Mouse (Mus musculus): Measurements from ENCODE around the gene P2rx5. TPM values are rescaled to one million over a fixed set of nuclear protein-coding genes. Genes with fewer than 3 reads are reported as not detected.

P2rx5 gene
- polyA plus RNA-seq, 1 experiment from 2014 or later = 1.3 TPM

GRCm38 (mm10) chr11:73177895-73178294 lies 17.7 kb downstream of the P2rx5 start:
- TF ChIP-seq CTCF (IDR thresholded peaks at IDR 0.05; ENCODE audit: low read depth) = peak; percentile 34; the same call in 1 of the 2 replicates
- 0% methylated on average over 2 of the region's 2 CpGs for WGBS

GRCm38 (mm10) chr11:73185872-73186615 lies 25.8 kb downstream of the P2rx5 start:
- H3K9ac ChIP-seq (ENCODE audit: low read depth, low read length) = no peak overlapping the region
- no peaks in the 10 kb centered on the region for H3K9me3 ChIP-seq (replicated peaks; ENCODE audit: low read length)
- H3K4me2 ChIP-seq (ENCODE audit: low read length) = no peak overlapping the region
- ATAC-seq (replicated peaks; ENCODE audit: low FRiP score, low read depth) (no peak), DNase-seq (ENCODE audit: low spot score) (no peak)
- no peak overlapping the region for H3K4me3 ChIP-seq (replicated peaks; ENCODE audit: low read depth, low read length)
- no peaks in the 10 kb centered on the region for H3K4me1 ChIP-seq (replicated peaks; ENCODE audit: insufficient read depth, low read length)
- no peak overlapping the region for H3K27ac ChIP-seq
- 91% methylated on average over 10 of the region's 10 CpGs for WGBS
- TF ChIP-seq CTCF (IDR thresholded peaks at IDR 0.05; ENCODE audit: low read depth) = no peak
- H3K36me3 ChIP-seq (ENCODE audit: insufficient read depth, low read length) = peaks cover 21% of the 10 kb centered on the region
- H3K27me3 ChIP-seq (ENCODE audit: insufficient read depth, low read length) = no peaks in the 10 kb centered on the region

More at GRCm38 (mm10) chr11:73177895-73178294, 17.7 kb downstream of the P2rx5 start:
- H3K9ac ChIP-seq (ENCODE audit: low read depth, low read length) = peak overlapping the region; percentile 95
- peaks cover 3% of the 10 kb centered on the region; the same call in 1 of the 2 replicates for H3K36me3 ChIP-seq (ENCODE audit: insufficient read depth, low read length)
- ATAC-seq (replicated peaks; ENCODE audit: low FRiP score, low read depth) (no peak), DNase-seq (ENCODE audit: low spot score) (peak; percentile 45)
- peaks cover 14% of the 10 kb centered on the region for H3K4me1 ChIP-seq (replicated peaks; ENCODE audit: insufficient read depth, low read length)
- peak overlapping the region; percentile 98 for H3K4me3 ChIP-seq (replicated peaks; ENCODE audit: low read depth, low read length)
- H3K9me3 ChIP-seq (replicated peaks; ENCODE audit: low read length) = no peaks in the 10 kb centered on the region
- H3K27ac ChIP-seq = peak overlapping the region; percentile 98
- H3K27me3 ChIP-seq (ENCODE audit: insufficient read depth, low read length) = no peaks in the 10 kb centered on the region
- H3K4me2 ChIP-seq (ENCODE audit: low read length) = peak overlapping the region; percentile 73

- Histone ChIP-seq H3K4me2 (ENCODE audit: low read length) (no peak overlapping the region), H3K9me3 (replicated peaks; ENCODE audit: low read length) (no peaks in the 10 kb centered on the region), H3K27ac (no peak overlapping the region), H3K4me3 (replicated peaks; ENCODE audit: low read depth, low read length) (no peak overlapping the region), H3K9ac (ENCODE audit: low read depth, low read length) (no peak overlapping the region), H3K27me3 (ENCODE audit: insufficient read depth, low read length) (no peaks in the 10 kb centered on the region), H3K4me1 (replicated peaks; ENCODE audit: insufficient read depth, low read length) (no peaks in the 10 kb centered on the region), H3K36me3 (ENCODE audit: insufficient read depth, low read length) (peaks cover 26% of the 10 kb centered on the region)
- 0 out of 2 replicates have a peak, but pooled peaks have one; percentile 44 for ATAC-seq (replicated peaks; ENCODE audit: low FRiP score, low read depth)
- DNase-seq (ENCODE audit: low spot score) = no peak
- TF ChIP-seq CTCF (IDR thresholded peaks at IDR 0.05; ENCODE audit: low read depth) = no peak
- WGBS = 88% methylated on average over 6 of the region's 6 CpGs
Measured at GRCm38 (mm10) chr11:73187231-73187630, 27.0 kb downstream of the P2rx5 start.

GRCm38 (mm10) chr11:73193047-73193446 lies 32.8 kb downstream of the P2rx5 start:
- Histone ChIP-seq H3K27ac (no peak overlapping the region), H3K4me1 (replicated peaks; ENCODE audit: insufficient read depth, low read length) (no peaks in the 10 kb centered on the region), H3K27me3 (ENCODE audit: insufficient read depth, low read length) (no peaks in the 10 kb centered on the region), H3K36me3 (ENCODE audit: insufficient read depth, low read length) (peaks cover 20% of the 10 kb centered on the region; the same call in 1 of the 2 replicates), H3K4me2 (ENCODE audit: low read length) (no peak overlapping the region), H3K4me3 (replicated peaks; ENCODE audit: low read depth, low read length) (no peak overlapping the region), H3K9ac (ENCODE audit: low read depth, low read length) (no peak overlapping the region), H3K9me3 (replicated peaks; ENCODE audit: low read length) (no peaks in the 10 kb centered on the region)
- WGBS = 72% methylated on average over 6 of the region's 6 CpGs
- no peak for ATAC-seq (replicated peaks; ENCODE audit: low FRiP score, low read depth)
- DNase-seq (ENCODE audit: low spot score) = no peak
- TF ChIP-seq CTCF (IDR thresholded peaks at IDR 0.05; ENCODE audit: low read depth) = no peak

GRCm38 (mm10) chr11:73194444-73194843 lies 34.2 kb downstream of the P2rx5 start:
- Histone ChIP-seq H3K4me1 (replicated peaks; ENCODE audit: insufficient read depth, low read length) (no peaks in the 10 kb centered on the region), H3K4me3 (replicated peaks; ENCODE audit: low read depth, low read length) (no peak overlapping the region)
- WGBS = 75% methylated on average over 2 of the region's 2 CpGs

GRCm38 (mm10) chr11:73198190-73198589 lies 38.0 kb downstream of the P2rx5 start:
- Histone ChIP-seq H3K9me3 (replicated peaks; ENCODE audit: low read length) (no peaks in the 10 kb centered on the region), H3K4me2 (ENCODE audit: low read length) (peak overlapping the region; percentile 69), H3K27me3 (ENCODE audit: insufficient read depth, low read length) (no peaks in the 10 kb centered on the region), H3K4me3 (replicated peaks; ENCODE audit: low read depth, low read length) (peak overlapping the region; percentile 59), H3K4me1 (replicated peaks; ENCODE audit: insufficient read depth, low read length) (no peaks in the 10 kb centered on the region), H3K27ac (no peak overlapping the region), H3K9ac (ENCODE audit: low read depth, low read length) (peak overlapping the region; percentile 66), H3K36me3 (ENCODE audit: insufficient read depth, low read length) (0 out of 2 replicates have a peak, but pooled peaks cover 9% of the 10 kb centered on the region)
- WGBS = 3% methylated on average over 1 of the region's 1 CpGs
- DNase-seq (ENCODE audit: low spot score) = no peak
- ATAC-seq (replicated peaks; ENCODE audit: low FRiP score, low read depth) = no peak
- TF ChIP-seq CTCF (IDR thresholded peaks at IDR 0.05; ENCODE audit: low read depth) = no peak

More at GRCm38 (mm10) chr11:73194444-73194843, 34.2 kb downstream of the P2rx5 start:
- DNase-seq (ENCODE audit: low spot score) (no peak), ATAC-seq (replicated peaks; ENCODE audit: low FRiP score, low read depth) (no peak)
- Histone ChIP-seq H3K27me3 (ENCODE audit: insufficient read depth, low read length) (no peaks in the 10 kb centered on the region), H3K9me3 (replicated peaks; ENCODE audit: low read length) (no peaks in the 10 kb centered on the region), H3K36me3 (ENCODE audit: insufficient read depth, low read length) (peaks cover 20% of the 10 kb centered on the region; the same call in 1 of the 2 replicates), H3K9ac (ENCODE audit: low read depth, low read length) (no peak overlapping the region), H3K4me2 (ENCODE audit: low read length) (no peak overlapping the region), H3K27ac (no peak overlapping the region)
- TF ChIP-seq CTCF (IDR thresholded peaks at IDR 0.05; ENCODE audit: low read depth) = no peak

All from kidney, postnatal 0 days (tissue).